10 mouse cellular contexts compared by ENCODE assay signal in the genomic region with DNA sequence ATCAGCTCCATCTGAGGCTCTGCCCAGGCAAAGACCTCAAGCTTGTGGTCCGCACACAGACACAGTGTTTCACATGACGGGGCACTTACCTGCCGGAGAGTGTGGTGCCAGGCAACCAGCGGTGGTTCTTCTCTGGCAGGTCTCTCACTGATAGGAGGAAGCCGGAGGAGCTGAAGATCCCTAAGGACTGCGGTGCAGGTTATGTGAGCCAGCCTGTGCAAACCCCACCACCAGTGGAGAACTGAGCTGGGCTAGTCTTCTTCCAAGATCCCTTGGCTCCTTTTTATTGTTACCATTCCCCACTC. TPM values are rescaled to one million over a fixed set of nuclear protein-coding genes. Genes with fewer than 3 reads are reported as not detected.
DNase-seq lines count a peak whose midpoint lies in the region; ATAC-seq and TF ChIP-seq lines count a peak whose summit lies in the region.
"Had no signal": no experiment of that assay in that cellular context is flagged by ENCODE, and none has a peak within 500 bp of the region (broad histone marks: within the 10 kb centered on the region; RNA-seq: fewer than 3 reads in every experiment).

No protein-coding gene starts in this region.

- ATAC-seq in heart, embryonic 12.5 days (ENCODE audit: insufficient number of reproducible peaks, low FRiP score), result no peak
- ATAC-seq in liver, embryonic 15.5 days (ENCODE audit: insufficient read depth), result no peak
- ATAC-seq in liver, embryonic 11.5 days (replicated peaks; ENCODE audit: low FRiP score), result no peak
- 0 out of 2 replicates have a peak, but pooled peaks have one; percentile 13 for ATAC-seq in embryonic facial prominence, embryonic 12.5 days (ENCODE audit: insufficient number of reproducible peaks, insufficient read depth, low FRiP score, low TSS enrichment)

- no peak overlapping the region for H3K4me3 ChIP-seq in heart, embryonic 12.5 days
- no peak overlapping the region for H3K4me3 ChIP-seq in liver, embryonic 15.5 days (replicated peaks)
- no peak overlapping the region for H3K4me3 ChIP-seq in liver, embryonic 11.5 days (ENCODE audit: low read depth, low read length)
- H3K4me3 ChIP-seq in embryonic facial prominence, embryonic 12.5 days, result no peak overlapping the region
- no peak overlapping the region for H3K4me3 ChIP-seq in olfactory bulb, adult 2 months (ENCODE audit: insufficient read depth, low read depth, low read length)

- no peaks in the 10 kb centered on the region for H3K27me3 ChIP-seq in heart, embryonic 12.5 days (replicated peaks)
- H3K27me3 ChIP-seq in liver, embryonic 15.5 days, result no peaks in the 10 kb centered on the region
- H3K27me3 ChIP-seq in liver, embryonic 11.5 days (replicated peaks; ENCODE audit: control insufficient read depth, insufficient read depth, low read length), result no peaks in the 10 kb centered on the region
- no peaks in the 10 kb centered on the region for H3K27me3 ChIP-seq in embryonic facial prominence, embryonic 12.5 days

- no peaks in the 10 kb centered on the region for H3K9me3 ChIP-seq in heart, embryonic 12.5 days (replicated peaks)
- H3K9me3 ChIP-seq in liver, embryonic 15.5 days (replicated peaks), result no peaks in the 10 kb centered on the region
- H3K9me3 ChIP-seq in liver, embryonic 11.5 days (ENCODE audit: control insufficient read depth, low read length), result no peaks in the 10 kb centered on the region
- H3K9me3 ChIP-seq in embryonic facial prominence, embryonic 12.5 days, result no peaks in the 10 kb centered on the region

- H3K36me3 ChIP-seq in heart, embryonic 12.5 days, result peaks cover 11% of the 10 kb centered on the region
- 0 out of 2 replicates have a peak, but pooled peaks cover 9% of the 10 kb centered on the region for H3K36me3 ChIP-seq in liver, embryonic 15.5 days (replicated peaks)
- H3K36me3 ChIP-seq in liver, embryonic 11.5 days (ENCODE audit: control insufficient read depth, insufficient read depth, low read length), result 0 out of 2 replicates have a peak, but pooled peaks cover 2% of the 10 kb centered on the region
- H3K36me3 ChIP-seq in embryonic facial prominence, embryonic 12.5 days, result 0 out of 2 replicates have a peak, but pooled peaks cover 2% of the 10 kb centered on the region

- DNase-seq in heart, postnatal 10 days, result no peak
- DNase-seq in liver, embryonic 11.5 days (ENCODE audit: low spot score), result no peak
- no peak for DNase-seq in thymus, postnatal 14 days
- DNase-seq in urinary bladder, postnatal 14 days (ENCODE audit: low spot score), result no peak
- DNase-seq: adrenal gland, adult 8-10 months; lung, postnatal 10 days had no signal

- H3K9ac ChIP-seq in heart, embryonic 12.5 days, result no peak overlapping the region
- H3K9ac ChIP-seq in liver, embryonic 15.5 days, result no peak overlapping the region
- no peak overlapping the region for H3K9ac ChIP-seq in liver, embryonic 11.5 days (ENCODE audit: low read depth, low read length)
- no peak overlapping the region; the same call in 1 of the 2 replicates for H3K9ac ChIP-seq in embryonic facial prominence, embryonic 12.5 days

- H3K4me2 ChIP-seq in heart, embryonic 12.5 days, result peak overlapping the region; percentile 78
- H3K4me2 ChIP-seq in liver, embryonic 15.5 days, result peak overlapping the region; percentile 72; the same call in 1 of the 2 replicates
- H3K4me2 ChIP-seq in liver, embryonic 11.5 days, result no peak overlapping the region
- H3K4me2 ChIP-seq in embryonic facial prominence, embryonic 12.5 days (replicated peaks), result peak overlapping the region; percentile 55

- TF ChIP-seq CTCF in olfactory bulb, adult 2 months (IDR thresholded peaks at IDR 0.05; ENCODE audit: insufficient read depth, low read depth, low read length), result no peak

- no peak for TF ChIP-seq POLR2A in olfactory bulb, adult 2 months (IDR thresholded peaks at IDR 0.05; ENCODE audit: insufficient read depth, low read depth, low read length)

- intact Hi-C loops in heart, postnatal 10 days (cut with DNase I), result no loop called here

- 90% methylated on average over 6 of the region's 6 CpGs for WGBS in heart, embryonic 12.5 days
- WGBS in liver, embryonic 15.5 days (ENCODE audit: insufficient replicate concordance), result 87% methylated on average over 6 of the region's 6 CpGs
- 95% methylated on average over 6 of the region's 6 CpGs for WGBS in liver, embryonic 11.5 days
- WGBS in embryonic facial prominence, embryonic 12.5 days, result 87% methylated on average over 6 of the region's 6 CpGs
- 92% methylated on average over 6 of the region's 6 CpGs for WGBS in olfactory bulb, adult 2 months

- peak overlapping the region; percentile 8; the same call in 1 of the 2 replicates for H3K27ac ChIP-seq in heart, embryonic 12.5 days (ENCODE audit: poor library complexity, severe bottlenecking)
- no peak overlapping the region for H3K27ac ChIP-seq in liver, embryonic 15.5 days (replicated peaks)
- H3K27ac ChIP-seq in liver, embryonic 11.5 days (ENCODE audit: low read depth, low read length), result no peak overlapping the region
- no peak overlapping the region for H3K27ac ChIP-seq in embryonic facial prominence, embryonic 12.5 days
- 0 out of 2 replicates have a peak overlapping the region, but pooled peaks have one; percentile 21 for H3K27ac ChIP-seq in olfactory bulb, adult 2 months (ENCODE audit: insufficient read depth, low read depth, low read length)

- peaks cover 15% of the 10 kb centered on the region for H3K4me1 ChIP-seq in heart, embryonic 12.5 days (replicated peaks)
- H3K4me1 ChIP-seq in liver, embryonic 15.5 days (replicated peaks), result peaks cover 18% of the 10 kb centered on the region
- peaks cover 5% of the 10 kb centered on the region; the same call in 1 of the 2 replicates for H3K4me1 ChIP-seq in liver, embryonic 11.5 days (replicated peaks; ENCODE audit: control insufficient read depth, insufficient read depth, low read length)
- peaks cover 10% of the 10 kb centered on the region for H3K4me1 ChIP-seq in embryonic facial prominence, embryonic 12.5 days
- H3K4me1 ChIP-seq in olfactory bulb, adult 2 months (ENCODE audit: control insufficient read depth, insufficient read depth, low read length), result peaks cover 16% of the 10 kb centered on the region

RNA-seq across cellular contexts. Expression of gene Gm28729, which starts 12.5 kb away (rescaled TPM):
- polyA plus RNA-seq in heart, embryonic 12.5 days (2016; fragmentation: Nextera tagmentation; extraction: Ambion mirVana), result not detected in 2 replicates
- total RNA-seq in heart, postnatal 10 days (2021), result not detected
- 0.06 and 0.09 TPM in 2 replicates for polyA plus RNA-seq in liver, embryonic 15.5 days (2015; fragmentation: Nextera tagmentation; extraction: Ambion mirVana)
- polyA plus RNA-seq in liver, embryonic 11.5 days (2014; fragmentation: Nextera tagmentation; extraction: Ambion mirVana), result not detected in 2 replicates
- not detected in 2 replicates for polyA plus RNA-seq in embryonic facial prominence, embryonic 12.5 days (2016; fragmentation: Nextera tagmentation; extraction: Ambion mirVana)
- not detected in 2 replicates for polyA plus RNA-seq in olfactory bulb, adult 2 months (2012; ENCODE audit: insufficient read depth, insufficient read length, low replicate concordance, missing spikeins)

RNA-seq across cellular contexts. Expression of gene Rnf7, which starts 59.1 kb away (rescaled TPM):
- polyA plus RNA-seq in heart, embryonic 12.5 days (2016; fragmentation: Nextera tagmentation; extraction: Ambion mirVana), result 235 and 244 TPM in 2 replicates
- total RNA-seq in heart, postnatal 10 days (2021), result 10 to 100 TPM; 80.4 to 85.9 TPM
- polyA plus RNA-seq in liver, embryonic 15.5 days (2015; fragmentation: Nextera tagmentation; extraction: Ambion mirVana), result 56.0 and 59.1 TPM in 2 replicates
- 172 and 173 TPM in 2 replicates for polyA plus RNA-seq in liver, embryonic 11.5 days (2014; fragmentation: Nextera tagmentation; extraction: Ambion mirVana)
- polyA plus RNA-seq in embryonic facial prominence, embryonic 12.5 days (2016; fragmentation: Nextera tagmentation; extraction: Ambion mirVana), result 246 and 252 TPM in 2 replicates
- polyA plus RNA-seq in olfactory bulb, adult 2 months (2012; ENCODE audit: insufficient read depth, insufficient read length, low replicate concordance, missing spikeins), result not detected in 2 replicates

Comparison
In these comparisons a context has a peak if more than half of its experiments do, and no peak if none do; other contexts are left out.
1. H3K27ac ChIP-seq: peak in heart, embryonic 12.5 days (single experiment) and olfactory bulb, adult 2 months (single experiment); none in liver, embryonic 15.5 days (single experiment), liver, embryonic 11.5 days (single experiment) and embryonic facial prominence, embryonic 12.5 days (single experiment).